Mouse (Mus musculus) megakaryocyte, embryonic 14.5 days (primary cell): ENCODE results near the gene 4931422A03Rik.

Source experiments
- FLI1 ChIP-seq: IDR thresholded peaks from 2 replicates; pipeline ENCODE4 v1.6.1; 2012; ENCODE audit warnings: low read length, inconsistent platforms, mixed read lengths
- GATA1 ChIP-seq: IDR thresholded peaks from 3 replicates; pipeline ENCODE4 v1.6.1; 2012; ENCODE audit warnings: mixed read lengths, low read length, inconsistent platforms, borderline replicate concordance

DNA sequence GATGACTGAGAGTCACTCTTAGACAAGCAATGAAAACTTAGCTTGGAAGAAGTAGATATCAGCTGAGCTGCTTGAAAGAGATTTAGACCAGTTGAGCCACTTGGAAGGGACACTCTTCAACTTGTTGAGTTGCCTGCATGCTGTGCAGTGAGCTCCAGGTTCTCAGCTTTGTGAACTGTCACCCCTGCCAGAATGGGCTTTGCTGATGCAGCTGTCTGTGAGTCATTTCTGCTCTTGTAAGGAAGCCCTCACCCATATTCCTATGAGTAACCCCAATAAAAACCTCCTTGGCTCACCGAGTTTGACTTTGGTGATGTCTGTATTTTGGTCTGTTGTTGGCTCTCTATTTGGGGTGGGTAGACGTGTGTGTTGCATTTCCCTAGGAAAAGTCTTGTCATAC, 109.8 kb downstream of the 4931422A03Rik start:
- no peak for TF ChIP-seq GATA1
- no peak for TF ChIP-seq FLI1
